Mouse (Mus musculus) MEL (cell line): ENCODE measurements around the gene Gm17657. TPM values are rescaled to one million over a fixed set of nuclear protein-coding genes. Genes with fewer than 3 reads are reported as not detected.

Experiments
- DNase-seq: peaks from one replicate; pipeline ENCODE4 v3.0.0; 2011; ENCODE audit warnings: low read depth, low spot score
- H3K27ac ChIP-seq: 2 replicates; pipeline ENCODE4 v1.5.1; 2012; ENCODE audit warnings: low read depth, mild to moderate bottlenecking, control low read depth, low read length, moderate library complexity; ENCODE audit not compliant: control insufficient read depth
- H3K27me3 ChIP-seq, 2 experiments: fragments of 150-350 bp in 1 of 2; sonication (generic) in 1 of 2; 2 replicates each; pipeline ENCODE4 v1.6.1; 2012; ENCODE audit warnings: low read length in 2 of 2, mild to moderate bottlenecking in 2 of 2, improper control_type of control experiment in 1 of 2, moderate library complexity in 1 of 2; ENCODE audit not compliant: insufficient read depth in 2 of 2, control insufficient read depth in 1 of 2
- H3K36me3 ChIP-seq, 2 experiments: 2 replicates each; pipeline ENCODE4 v1.6.1; 2012 to 2014; ENCODE audit warnings: low read length in 2 of 2, improper control_type of control experiment in 1 of 2, inconsistent platforms in 1 of 2, mild to moderate bottlenecking in 1 of 2; ENCODE audit not compliant: insufficient read depth in 2 of 2, control insufficient read depth in 1 of 2
- H3K4me1 ChIP-seq, 2 experiments: fragments of 150-350 bp in 1 of 2; sonication (generic) in 1 of 2; 2 replicates each; pipeline ENCODE4 v1.6.1; 2012; ENCODE audit warnings: low read length in 2 of 2, improper control_type of control experiment in 1 of 2, mild to moderate bottlenecking in 1 of 2; ENCODE audit not compliant: insufficient read depth in 2 of 2, control insufficient read depth in 1 of 2
- H3K4me3 ChIP-seq, 2 experiments: fragments of 150-350 bp in 1 of 2; sonication (generic) in 1 of 2; 2 replicates each; pipeline ENCODE4 v1.5.1; 2012; ENCODE audit warnings: low read depth in 2 of 2, low read length in 2 of 2, mild to moderate bottlenecking in 2 of 2, moderate library complexity in 2 of 2, control low read depth in 1 of 2, improper control_type of control experiment in 1 of 2; ENCODE audit not compliant: control insufficient read depth in 1 of 2, insufficient read depth in 1 of 2
- H3K79me2 ChIP-seq: 2 replicates; pipeline ENCODE4 v1.6.1; 2012; ENCODE audit warnings: mild to moderate bottlenecking, low read length, moderate library complexity; ENCODE audit not compliant: control insufficient read depth, poor library complexity, insufficient read depth
- H3K9ac ChIP-seq: 2 replicates; pipeline ENCODE4 v1.6.1; 2012; ENCODE audit warnings: low read depth, mild to moderate bottlenecking, control low read depth, low read length, moderate library complexity; ENCODE audit not compliant: control insufficient read depth, poor library complexity, severe bottlenecking
- H3K9me3 ChIP-seq: fragments of 150-350 bp; sonication (generic); replicated peaks from 2 replicates; pipeline ENCODE4 v1.6.1; 2012; ENCODE audit warnings: mild to moderate bottlenecking, low read length, improper control_type of control experiment, moderate library complexity; ENCODE audit not compliant: insufficient read depth
- CHD1 ChIP-seq: IDR thresholded peaks from 2 replicates; pipeline ENCODE4 v1.6.1; 2012; ENCODE audit warnings: low read depth, mild to moderate bottlenecking, inconsistent platforms, low read length, improper control_type of control experiment
- CHD2 ChIP-seq: IDR thresholded peaks from 2 replicates; pipeline ENCODE4 v1.6.1; 2011; ENCODE audit warnings: low read length, improper control_type of control experiment
- CTCF ChIP-seq, 3 experiments: IDR thresholded peaks in 2 of 3; conservative IDR thresholded peaks in 1 of 3; 2 replicates each; pipeline ENCODE4 v1.5.1; 2011 to 2012; ENCODE audit warnings: low read length in 3 of 3, low read depth in 2 of 3, mild to moderate bottlenecking in 2 of 3, improper control_type of control experiment in 1 of 3, inconsistent platforms in 1 of 3, mixed read lengths in 1 of 3, moderate library complexity in 1 of 3; ENCODE audit not compliant: control insufficient read depth in 1 of 3, insufficient read depth in 1 of 3, poor library complexity in 1 of 3, severe bottlenecking in 1 of 3
- EP300 ChIP-seq, 2 experiments: IDR thresholded peaks; 2 replicates each; pipeline ENCODE4 v1.6.1; 2011; ENCODE audit warnings: improper control_type of control experiment in 2 of 2, low read length in 2 of 2, low read depth in 1 of 2, mild to moderate bottlenecking in 1 of 2
- ETS1 ChIP-seq: IDR thresholded peaks from 2 replicates; pipeline ENCODE4 v1.6.1; 2012; ENCODE audit warnings: low read depth, mild to moderate bottlenecking, inconsistent platforms, low read length, improper control_type of control experiment, moderate library complexity
- GATA1 ChIP-seq: IDR thresholded peaks from 2 replicates; pipeline ENCODE4 v1.6.1; 2011; ENCODE audit warnings: low read depth, low read length, improper control_type of control experiment
- MAFK ChIP-seq: IDR thresholded peaks from 2 replicates; pipeline ENCODE4 v1.6.1; 2011; ENCODE audit warnings: low read depth, mild to moderate bottlenecking, low read length, improper control_type of control experiment, borderline replicate concordance
- MXI1 ChIP-seq: IDR thresholded peaks from 2 replicates; pipeline ENCODE4 v1.6.1; 2011; ENCODE audit warnings: mild to moderate bottlenecking, low read depth, low read length, improper control_type of control experiment
- MYC ChIP-seq: IDR thresholded peaks from 2 replicates; pipeline ENCODE4 v1.6.1; 2011; ENCODE audit warnings: low read depth, mild to moderate bottlenecking, low read length, improper control_type of control experiment, moderate library complexity
- NELFE ChIP-seq: IDR thresholded peaks from 2 replicates; pipeline ENCODE4 v1.6.1; 2011; ENCODE audit warnings: low read depth, low read length, improper control_type of control experiment
- POLR2AphosphoS5 ChIP-seq: IDR thresholded peaks from 2 replicates; pipeline ENCODE4 v1.6.1; 2012; ENCODE audit warnings: low read depth, borderline replicate concordance, mild to moderate bottlenecking, inconsistent platforms, low read length, moderate library complexity, mixed read lengths
- RAD21 ChIP-seq: IDR thresholded peaks from 2 replicates; pipeline ENCODE4 v1.6.1; 2011; ENCODE audit warnings: mild to moderate bottlenecking, low read depth, low read length, improper control_type of control experiment
- SIN3A ChIP-seq: IDR thresholded peaks from 2 replicates; pipeline ENCODE4 v1.6.1; 2012; ENCODE audit warnings: low read length, improper control_type of control experiment, inconsistent platforms
- TAL1 ChIP-seq: IDR thresholded peaks from 2 replicates; pipeline ENCODE4 v1.6.1; 2012; ENCODE audit warnings: mild to moderate bottlenecking, inconsistent platforms, low read length, moderate library complexity, mixed read lengths
- USF1 ChIP-seq: IDR thresholded peaks from 2 replicates; pipeline ENCODE4 v1.6.1; 2014; ENCODE audit warnings: low read depth, mild to moderate bottlenecking, inconsistent platforms, low read length, improper control_type of control experiment, moderate library complexity
- polyA plus RNA-seq, 2 experiments: library from polyadenylated mRNA; stranded (reverse) in 1 of 2; unstranded in 1 of 2; fragments of >175 nt in 1 of 2; fragments of >200 nt in 1 of 2; gene quantifications; 2 replicates each; pipeline versions ENCODE4 v1.2.1 to v1.2.4; 2012; ENCODE audit warnings: low replicate concordance in 2 of 2, low read depth in 1 of 2; ENCODE audit not compliant: insufficient read length in 2 of 2, insufficient read depth in 1 of 2, missing spikeins in 1 of 2
- total RNA-seq: library from RNA; depleted of rRNA; stranded (reverse); fragments of 300-350 nt; gene quantifications from 2 replicates; pipeline ENCODE4 v1.2.3, GENCODE M21; 2012

Gm17657 gene
- total and polyA plus RNA-seq, 3 experiments = 0.31 to 2.7 TPM; not detected in 1

GRCm38 (mm10) chr17:29541419-29541818 is 8.0 kb downstream of the Gm17657 start (continued):
- TF ChIP-seq NELFE (no peak; the same call in 1 of the 2 replicates), MXI1 (peak; percentile 39; the same call in 1 of the 2 replicates)

GRCm38 (mm10) chr17:29540426-29540825 is 9.0 kb downstream of the Gm17657 start:
- H3K36me3 ChIP-seq = peaks cover 0 to 3% of the 10 kb centered on the region in 2 experiments; a peak in 2 of 4 replicates
- H3K9ac ChIP-seq = no peak overlapping the region
- H3K4me3 ChIP-seq = no peak overlapping the region
- TF ChIP-seq MYC (no peak), MAFK (no peak), ETS1 (no peak), EP300 (IDR thresholded peaks at IDR 0.05; ENCODE audit: low read depth in 1 of 2, low read length in 2 of 2) (no peak), CTCF (IDR thresholded peaks at IDR 0.05 in 2 of 3, conservative IDR thresholded peaks at IDR 0.05 in 1 of 3; ENCODE audit: control insufficient read depth in 1 of 3, insufficient read depth in 1 of 3, low read depth in 2 of 3, low read length in 3 of 3, poor library complexity in 1 of 3, severe bottlenecking in 1 of 3) (no peak)
- H3K4me1 ChIP-seq = 0 out of 4 replicates have a peak, but pooled peaks cover 0 to 3% of the 10 kb centered on the region in 2 experiments
- H3K27me3 ChIP-seq = no peaks in the 10 kb centered on the region
- H3K79me2 ChIP-seq = no peaks in the 10 kb centered on the region
- no peak overlapping the region for H3K27ac ChIP-seq
- no peak for DNase-seq
- H3K9me3 ChIP-seq = no peaks in the 10 kb centered on the region

GRCm38 (mm10) chr17:29533866-29534265 is 15.6 kb downstream of the Gm17657 start:
- H3K27me3 ChIP-seq = no peaks in the 10 kb centered on the region
- no peak overlapping the region for H3K4me3 ChIP-seq
- no peaks in the 10 kb centered on the region for H3K9me3 ChIP-seq
- H3K4me1 ChIP-seq = peaks cover 3 to 18% of the 10 kb centered on the region in 2 experiments; a peak in 3 of 4 replicates
- TF ChIP-seq SIN3A (no peak), CHD2 (no peak), NELFE (no peak), TAL1 (no peak), CTCF (IDR thresholded peaks at IDR 0.05 in 2 of 3, conservative IDR thresholded peaks at IDR 0.05 in 1 of 3; ENCODE audit: control insufficient read depth in 1 of 3, insufficient read depth in 1 of 3, low read depth in 2 of 3, low read length in 3 of 3, poor library complexity in 1 of 3, severe bottlenecking in 1 of 3) (no peak), RAD21 (no peak), CHD1 (no peak), POLR2AphosphoS5 (no peak), USF1 (no peak), GATA1 (no peak), MYC (no peak)
- H3K36me3 ChIP-seq = peaks cover 0 to 13% of the 10 kb centered on the region in 2 experiments; a peak in 2 of 4 replicates
- no peak overlapping the region for H3K9ac ChIP-seq
- no peak overlapping the region for H3K27ac ChIP-seq
- no peaks in the 10 kb centered on the region for H3K79me2 ChIP-seq
- DNase-seq = no peak
